8 mouse cellular contexts compared by ENCODE assay signal in genomic region chr17:46856107-46856388, GRCm38 (mm10). TPM values are rescaled to one million over a fixed set of nuclear protein-coding genes. Genes with fewer than 3 reads are reported as not detected.
DNase-seq lines count a peak whose midpoint lies in the region; ATAC-seq and TF ChIP-seq lines count a peak whose summit lies in the region.

No protein-coding gene starts in this region.

- TF ChIP-seq POLR2A in brain, embryonic 14.5 days (IDR thresholded peaks at IDR 0.05; ENCODE audit: borderline replicate concordance, extremely low read depth, insufficient read depth, insufficient read length, poor library complexity, severe bottlenecking) = no peak

- peak overlapping the region; percentile 100 for H3K27ac ChIP-seq in kidney, embryonic 16.5 days (ENCODE audit: low read length)
- peak overlapping the region; percentile 100 for H3K27ac ChIP-seq in hindbrain, embryonic 15.5 days (replicated peaks)
- peak overlapping the region; percentile 100 for H3K27ac ChIP-seq in midbrain, embryonic 15.5 days

- peak overlapping the region; percentile 96 for H3K4me3 ChIP-seq in kidney, embryonic 16.5 days (ENCODE audit: low read length)
- peak overlapping the region; percentile 95 for H3K4me3 ChIP-seq in hindbrain, embryonic 15.5 days
- peak overlapping the region; percentile 98 for H3K4me3 ChIP-seq in midbrain, embryonic 15.5 days

- DNase-seq in kidney, postnatal 10 days = no peak
- peak; percentile 40 for DNase-seq in brain, embryonic 14.5 days (ENCODE audit: low read depth)
- DNase-seq in gastrocnemius, adult 8-10 months (ENCODE audit: low spot score in 2 of 2) = no peak
- DNase-seq in B cell, adult 2 months = no peak
- DNase-seq in cerebellum, postnatal 14 days = no peak

- WGBS in kidney, embryonic 16.5 days = 6% methylated on average over 4 of the region's 4 CpGs
- WGBS in hindbrain, embryonic 15.5 days = 13% methylated on average over 4 of the region's 4 CpGs
- 15% methylated on average over 4 of the region's 4 CpGs for WGBS in midbrain, embryonic 15.5 days

- H3K4me2 ChIP-seq in kidney, embryonic 16.5 days (replicated peaks; ENCODE audit: low read depth, low read length) = peak overlapping the region; percentile 79
- peak overlapping the region; percentile 74 for H3K4me2 ChIP-seq in hindbrain, embryonic 15.5 days
- H3K4me2 ChIP-seq in midbrain, embryonic 15.5 days = peak overlapping the region; percentile 64

- H3K9ac ChIP-seq in kidney, embryonic 16.5 days (replicated peaks; ENCODE audit: low read length) = peak overlapping the region; percentile 100
- peak overlapping the region; percentile 100 for H3K9ac ChIP-seq in hindbrain, embryonic 15.5 days
- peak overlapping the region; percentile 100 for H3K9ac ChIP-seq in midbrain, embryonic 15.5 days

- no peaks in the 10 kb centered on the region for H3K27me3 ChIP-seq in kidney, embryonic 16.5 days (ENCODE audit: insufficient read depth, low read length)
- no peaks in the 10 kb centered on the region for H3K27me3 ChIP-seq in hindbrain, embryonic 15.5 days
- no peaks in the 10 kb centered on the region for H3K27me3 ChIP-seq in midbrain, embryonic 15.5 days (replicated peaks)

- H3K9me3 ChIP-seq in kidney, embryonic 16.5 days (ENCODE audit: low read length) = no peaks in the 10 kb centered on the region
- H3K9me3 ChIP-seq in hindbrain, embryonic 15.5 days = no peaks in the 10 kb centered on the region
- H3K9me3 ChIP-seq in midbrain, embryonic 15.5 days = no peaks in the 10 kb centered on the region

- no peak for ATAC-seq in kidney, embryonic 16.5 days (ENCODE audit: low FRiP score, low TSS enrichment)
- ATAC-seq in hindbrain, embryonic 15.5 days (ENCODE audit: low FRiP score, low read depth) = no peak
- no peak for ATAC-seq in midbrain, embryonic 15.5 days (replicated peaks)

- TF ChIP-seq CTCF in brain, embryonic 14.5 days (IDR thresholded peaks at IDR 0.05; ENCODE audit: borderline replicate concordance, extremely low read depth, insufficient read depth, insufficient read length) = no peak

- peaks cover 35% of the 10 kb centered on the region for H3K4me1 ChIP-seq in kidney, embryonic 16.5 days (ENCODE audit: insufficient read depth, low read length)
- peaks cover 42% of the 10 kb centered on the region for H3K4me1 ChIP-seq in hindbrain, embryonic 15.5 days (replicated peaks)
- H3K4me1 ChIP-seq in midbrain, embryonic 15.5 days = peaks cover 43% of the 10 kb centered on the region

- no peaks in the 10 kb centered on the region for H3K36me3 ChIP-seq in kidney, embryonic 16.5 days (ENCODE audit: insufficient read depth, low read length)
- no peaks in the 10 kb centered on the region for H3K36me3 ChIP-seq in hindbrain, embryonic 15.5 days
- no peaks in the 10 kb centered on the region for H3K36me3 ChIP-seq in midbrain, embryonic 15.5 days (replicated peaks)

RNA-seq across cellular contexts. Expression of gene Bicral, which starts 2.2 kb away (rescaled TPM):
- polyA plus RNA-seq in kidney, embryonic 16.5 days (2015; fragmentation: Nextera tagmentation; extraction: Ambion mirVana) = 3.2 and 3.6 TPM in 2 replicates
- polyA plus RNA-seq in brain, embryonic 14.5 days (2012; rRNA removed) = 13.5 and 24.9 TPM in 2 replicates
- 7.7 and 10.3 TPM in 2 replicates for polyA plus RNA-seq in hindbrain, embryonic 15.5 days (2015; fragmentation: Nextera tagmentation; extraction: Ambion mirVana)
- polyA plus RNA-seq in midbrain, embryonic 15.5 days (2015; fragmentation: Nextera tagmentation; extraction: Ambion mirVana) = 10.5 and 12.8 TPM in 2 replicates
- 10 to 100 TPM; 11.2 to 15.0 (median 12.5) TPM for total RNA-seq in gastrocnemius, adult 8-10 months (2022)

RNA-seq across cellular contexts. Expression of gene Tbcc, which starts 34.4 kb away (rescaled TPM):
- 49.8 and 54.7 TPM in 2 replicates for polyA plus RNA-seq in kidney, embryonic 16.5 days (2015; fragmentation: Nextera tagmentation; extraction: Ambion mirVana)
- polyA plus RNA-seq in brain, embryonic 14.5 days (2012; rRNA removed) = 33.7 and 40.8 TPM in 2 replicates
- 57.5 and 60.8 TPM in 2 replicates for polyA plus RNA-seq in hindbrain, embryonic 15.5 days (2015; fragmentation: Nextera tagmentation; extraction: Ambion mirVana)
- polyA plus RNA-seq in midbrain, embryonic 15.5 days (2015; fragmentation: Nextera tagmentation; extraction: Ambion mirVana) = 61.6 and 68.5 TPM in 2 replicates
- total RNA-seq in gastrocnemius, adult 8-10 months (2022) = 1 to 10 TPM; 7.4 to 9.4 (median 7.9) TPM

RNA-seq across cellular contexts. Expression of gene Prph2, which starts 54.2 kb away (rescaled TPM):
- 0.09 and 0.14 TPM in 2 replicates for polyA plus RNA-seq in kidney, embryonic 16.5 days (2015; fragmentation: Nextera tagmentation; extraction: Ambion mirVana)
- polyA plus RNA-seq in brain, embryonic 14.5 days (2012; rRNA removed) = 0.03 TPM in 1 of 2 replicates, not detected in the other
- polyA plus RNA-seq in hindbrain, embryonic 15.5 days (2015; fragmentation: Nextera tagmentation; extraction: Ambion mirVana) = 0.05 TPM in 1 of 2 replicates, not detected in the other
- polyA plus RNA-seq in midbrain, embryonic 15.5 days (2015; fragmentation: Nextera tagmentation; extraction: Ambion mirVana) = not detected in 2 replicates
- not detected for total RNA-seq in gastrocnemius, adult 8-10 months (2022)
